Mouse (Mus musculus): ENCODE results near the gene Dhrs9.

Gene Dhrs9

DNA sequence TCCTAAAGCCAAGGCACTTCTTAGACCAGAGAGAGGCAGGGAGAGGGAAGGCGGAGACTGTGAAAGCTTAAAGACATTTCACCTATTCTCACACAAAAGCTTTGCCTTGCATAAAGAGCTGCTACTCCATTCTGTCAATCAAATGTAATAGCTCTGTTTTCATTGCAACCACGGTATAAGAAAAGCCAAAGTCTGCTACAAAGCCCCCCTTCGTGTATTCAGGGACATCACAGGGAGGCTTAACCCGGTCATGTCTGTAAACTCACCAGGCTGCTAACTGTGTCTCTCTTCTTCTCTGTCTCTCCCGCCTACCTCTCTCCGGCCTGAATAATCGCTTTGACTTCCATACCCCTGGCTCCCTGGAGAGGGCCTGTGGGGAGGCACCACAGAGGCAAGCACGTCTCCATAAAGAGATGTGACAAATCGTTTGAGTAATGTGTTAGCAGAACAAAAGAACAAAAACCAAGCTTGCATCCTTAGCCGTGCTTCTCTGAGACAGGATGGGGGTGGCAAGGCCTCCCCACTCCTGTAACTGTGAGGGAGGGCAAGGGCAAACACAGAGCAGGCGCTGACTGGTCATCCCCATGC is 38.1 kb downstream of the Dhrs9 start:
- DNase-seq (ENCODE audit: low read depth, low spot score) = no peak

DNA sequence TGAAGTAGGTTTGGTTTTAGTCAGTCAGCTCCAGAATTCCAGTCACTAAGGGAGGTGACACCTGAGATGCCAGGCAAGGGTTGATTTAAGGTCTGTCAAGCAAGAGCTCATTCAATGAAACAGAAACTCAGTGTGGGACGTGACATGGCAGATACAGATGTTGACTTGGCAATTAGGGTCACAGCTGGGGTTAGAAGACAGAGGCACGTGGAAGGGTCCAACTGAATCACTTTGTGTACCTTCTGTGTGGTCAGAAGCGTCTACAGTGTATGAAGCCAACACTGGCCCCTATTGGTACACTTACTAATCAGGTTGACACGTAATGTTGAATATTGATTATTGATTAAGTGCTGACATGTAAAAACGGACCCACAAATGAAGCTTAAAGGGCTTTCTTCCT is 44.6 kb downstream of the Dhrs9 start:
- DNase-seq (ENCODE audit: low read depth, low spot score) = no peak

DNA sequence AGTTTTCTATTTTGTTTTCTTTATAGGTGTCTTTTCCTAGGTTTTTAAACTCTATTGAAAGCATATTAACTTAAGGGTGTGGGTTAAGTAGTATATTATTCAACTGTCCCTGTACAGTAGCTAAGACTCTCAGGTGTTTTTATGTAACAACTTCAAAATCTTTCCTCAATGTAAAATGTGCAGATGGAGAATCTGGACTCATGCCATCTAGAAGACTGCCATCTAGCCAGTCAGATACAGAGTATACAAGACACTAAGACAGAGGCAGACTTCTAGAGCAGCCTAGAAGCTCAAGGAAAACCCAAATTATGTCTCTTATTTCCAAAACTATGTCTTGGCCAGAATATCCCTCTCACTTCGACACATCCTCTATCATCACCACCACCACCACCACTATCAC is 45.8 kb downstream of the Dhrs9 start:
- DNase-seq (ENCODE audit: low read depth, low spot score) = no peak

DNA sequence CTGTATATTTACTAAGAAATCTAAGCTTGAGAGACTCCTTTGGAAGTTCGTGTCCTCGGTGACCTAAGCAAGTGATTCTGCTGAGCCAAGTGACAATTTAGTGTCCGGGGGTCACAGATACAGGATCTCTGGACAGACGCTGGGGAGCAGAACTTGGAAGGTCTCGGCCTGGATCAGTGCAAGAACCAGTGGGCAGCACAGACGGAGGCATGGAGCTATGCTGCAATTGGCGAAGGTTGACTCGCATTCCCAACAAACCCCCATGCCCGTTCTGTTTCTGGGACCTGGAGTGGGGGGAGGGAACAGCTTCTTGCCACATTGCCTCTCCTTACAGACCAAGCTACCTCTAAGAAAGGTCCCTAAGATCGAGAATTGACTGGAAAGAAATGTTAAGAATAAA is 46.9 kb downstream of the Dhrs9 start:
- no peak for DNase-seq (ENCODE audit: low read depth, low spot score)

DNA sequence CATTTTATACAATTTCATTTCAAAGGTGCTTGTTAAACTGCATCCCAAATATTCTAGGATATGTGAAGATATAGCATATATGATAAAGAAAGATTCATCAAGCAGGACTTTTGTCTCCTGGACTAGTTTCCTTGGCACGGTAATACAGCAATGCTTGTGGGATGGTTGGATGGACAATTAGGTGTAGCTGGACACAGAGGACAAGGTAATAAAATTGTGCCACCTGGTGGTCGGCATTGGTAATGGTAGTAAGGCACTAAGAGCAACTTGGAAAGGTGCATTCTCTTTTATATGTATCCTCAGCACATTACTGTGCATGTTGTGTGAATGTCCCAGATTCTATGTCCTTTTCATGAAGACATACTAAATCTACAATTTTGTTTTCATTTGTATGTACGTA is 47.9 kb downstream of the Dhrs9 start:
- DNase-seq (ENCODE audit: low read depth, low spot score) = peak; percentile 81

DNA sequence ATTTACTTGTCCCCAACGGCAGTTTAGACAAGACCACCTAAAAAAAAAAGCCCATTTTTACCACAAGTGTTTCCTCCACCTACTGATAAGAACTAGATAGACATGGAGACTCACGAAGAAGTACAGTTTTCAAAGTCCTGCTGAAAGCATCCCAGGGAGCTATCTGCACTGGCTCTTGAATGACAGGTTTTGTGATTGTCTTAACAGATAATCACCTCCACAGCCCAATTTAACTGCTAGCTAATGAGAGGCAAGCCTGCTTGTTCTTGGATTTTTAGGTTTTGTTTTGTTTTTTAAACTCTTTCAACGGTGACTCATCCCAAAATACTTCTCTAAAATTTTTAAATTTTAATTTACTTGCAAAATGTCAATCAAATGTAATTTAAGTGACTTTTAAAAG is 61.4 kb downstream of the Dhrs9 start:
- no peak for DNase-seq (ENCODE audit: low read depth, low spot score)

DNA sequence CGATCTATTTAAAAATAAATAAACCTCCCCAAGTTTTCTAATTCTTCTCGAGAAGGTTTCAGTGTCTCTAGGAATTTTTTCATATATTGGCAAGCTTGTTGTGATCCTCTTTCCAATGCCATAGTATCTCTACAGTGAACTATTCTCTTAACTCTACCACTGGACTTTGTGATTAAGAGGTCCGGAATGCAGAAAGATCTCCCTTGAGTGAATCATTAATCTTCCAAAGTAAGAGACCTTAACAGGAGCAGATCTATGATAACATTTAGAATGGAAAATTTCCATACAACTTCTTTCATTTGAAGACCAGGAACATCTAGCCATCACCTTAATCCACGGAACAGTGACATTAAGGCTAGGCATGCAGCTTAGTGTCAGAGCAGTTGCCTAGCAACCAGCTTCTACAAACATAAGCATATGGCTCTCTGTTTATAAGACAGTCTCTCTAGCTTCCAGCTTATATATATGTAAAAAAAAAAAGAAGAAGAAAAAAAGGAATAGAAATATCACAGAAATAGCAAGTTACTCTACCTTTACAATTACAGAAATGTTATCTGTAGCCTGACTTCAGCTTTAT is 65.7 kb downstream of the Dhrs9 start:
- DNase-seq (ENCODE audit: low read depth, low spot score) = no peak

DNA sequence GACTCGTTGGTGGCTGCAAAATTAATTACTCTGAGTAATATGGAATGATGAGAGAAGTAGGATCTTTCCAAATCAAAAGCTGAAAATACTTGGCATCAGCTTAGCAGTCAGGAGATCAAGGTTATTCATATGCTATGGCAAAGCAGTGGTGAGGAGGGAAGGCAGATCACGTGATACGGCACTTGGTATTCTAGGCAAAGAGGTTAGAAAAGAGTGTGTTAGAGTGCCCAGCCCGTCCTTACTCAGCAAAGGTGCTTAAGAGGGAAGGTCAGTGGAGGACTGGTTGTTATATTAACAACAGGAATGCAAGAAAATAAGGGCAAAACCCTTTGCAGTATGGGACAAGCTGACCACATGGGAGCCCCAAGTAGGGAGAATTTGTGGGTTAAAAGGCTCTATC is 68.3 kb downstream of the Dhrs9 start:
- DNase-seq (ENCODE audit: low read depth, low spot score) = no peak

DNA sequence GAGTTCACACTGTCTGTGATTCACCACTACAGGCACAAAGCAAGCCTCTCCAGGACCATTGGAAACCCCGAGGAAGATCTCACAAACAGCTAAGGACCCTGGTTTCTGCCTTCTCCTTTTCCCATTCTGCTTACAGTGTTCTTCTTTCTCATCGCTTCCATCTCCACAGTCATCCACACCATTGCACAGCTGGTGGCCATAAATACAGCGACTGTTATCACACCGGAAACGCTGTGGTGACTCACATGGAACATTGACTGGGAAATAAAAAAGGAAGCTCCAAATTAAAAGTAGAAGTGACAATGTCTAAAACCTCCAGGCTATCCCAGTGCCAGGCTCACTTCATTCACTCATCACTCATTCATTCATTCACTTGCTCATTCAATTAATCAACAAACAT is 70.9 kb downstream of the Dhrs9 start:
- no peak for DNase-seq (ENCODE audit: low read depth, low spot score)
